Mouse (Mus musculus) T-helper 1 cell (primary cell): ENCODE results near the gene Pcsk6.

ENCODE experiments used
- in situ Hi-C: fragments of 300-600 bp; cut with MboI, MseI; formaldehyde crosslinking; loops from one replicate; pipeline ENCODE4 v1.15.1; 2025; ENCODE audit warnings: high pct_unique_total_duplicates

Pcsk6 gene

DNA sequence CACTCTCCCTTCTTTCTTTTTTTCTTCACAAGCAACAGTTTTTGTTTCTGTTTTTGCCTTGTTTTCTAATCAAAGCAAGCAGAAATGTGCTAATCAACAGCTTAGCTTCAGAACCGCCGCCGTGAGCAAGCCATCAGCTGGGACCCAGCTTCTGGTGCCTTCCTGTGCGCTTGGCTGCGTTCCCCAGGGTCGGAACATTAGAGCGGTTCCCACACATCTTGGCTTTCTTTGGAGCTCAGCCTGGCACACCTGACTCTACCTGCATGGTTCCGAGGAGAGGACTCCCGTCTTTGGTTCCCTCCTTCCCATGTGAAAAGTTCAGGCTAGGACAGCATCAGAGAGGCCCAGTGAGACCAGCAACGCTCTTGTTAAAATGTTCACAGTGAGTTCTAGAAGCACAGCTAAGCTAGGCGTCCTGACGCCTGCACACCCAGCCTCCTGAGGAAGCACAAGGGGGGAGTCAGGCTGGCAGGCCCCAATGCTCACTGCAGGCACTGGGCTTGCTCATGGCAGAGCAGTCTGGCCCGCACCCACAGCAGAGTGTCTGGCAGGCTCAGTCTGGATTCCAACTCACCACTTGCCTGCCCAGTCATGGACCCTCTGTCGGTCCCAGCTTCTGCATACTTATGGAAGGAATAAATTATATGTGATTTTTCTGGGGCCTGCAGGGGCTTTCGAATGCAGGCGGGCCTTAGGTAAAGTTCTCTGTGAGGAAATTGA lies 139.7 kb downstream of the Pcsk6 start:
- in situ Hi-C loops: no loop called here

DNA sequence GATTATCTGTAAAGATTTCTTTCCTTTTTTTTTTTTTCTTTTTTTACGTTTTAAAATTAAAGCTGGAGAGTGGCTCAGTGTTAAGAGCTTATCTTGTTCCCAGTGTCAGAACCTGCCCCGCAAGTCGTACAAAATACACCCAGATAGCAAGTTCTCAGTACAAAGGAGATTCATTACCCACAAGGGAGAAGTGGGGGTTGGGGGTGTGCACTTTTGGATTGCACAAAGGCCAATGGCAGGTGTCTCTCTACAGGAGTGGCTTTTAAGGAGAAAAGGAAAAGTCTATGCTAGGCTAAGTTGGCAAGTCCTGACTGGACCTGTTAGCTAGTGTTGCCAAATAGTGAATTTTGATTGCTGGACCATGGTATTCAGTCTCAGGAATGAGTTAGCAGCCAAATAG lies 140.3 kb downstream of the Pcsk6 start:
- in situ Hi-C loops: no loop called here

- in situ Hi-C loops: no loop called here
Observed at GRCm38 (mm10) chr7:66003447-66003846, 141.9 kb downstream of the Pcsk6 start.

- in situ Hi-C loops: no loop called here
Observed at GRCm38 (mm10) chr7:66003865-66004638, 142.5 kb downstream of the Pcsk6 start.

GRCm38 (mm10) chr7:66005066-66005465 lies 143.5 kb downstream of the Pcsk6 start:
- in situ Hi-C loops: no loop called here

DNA sequence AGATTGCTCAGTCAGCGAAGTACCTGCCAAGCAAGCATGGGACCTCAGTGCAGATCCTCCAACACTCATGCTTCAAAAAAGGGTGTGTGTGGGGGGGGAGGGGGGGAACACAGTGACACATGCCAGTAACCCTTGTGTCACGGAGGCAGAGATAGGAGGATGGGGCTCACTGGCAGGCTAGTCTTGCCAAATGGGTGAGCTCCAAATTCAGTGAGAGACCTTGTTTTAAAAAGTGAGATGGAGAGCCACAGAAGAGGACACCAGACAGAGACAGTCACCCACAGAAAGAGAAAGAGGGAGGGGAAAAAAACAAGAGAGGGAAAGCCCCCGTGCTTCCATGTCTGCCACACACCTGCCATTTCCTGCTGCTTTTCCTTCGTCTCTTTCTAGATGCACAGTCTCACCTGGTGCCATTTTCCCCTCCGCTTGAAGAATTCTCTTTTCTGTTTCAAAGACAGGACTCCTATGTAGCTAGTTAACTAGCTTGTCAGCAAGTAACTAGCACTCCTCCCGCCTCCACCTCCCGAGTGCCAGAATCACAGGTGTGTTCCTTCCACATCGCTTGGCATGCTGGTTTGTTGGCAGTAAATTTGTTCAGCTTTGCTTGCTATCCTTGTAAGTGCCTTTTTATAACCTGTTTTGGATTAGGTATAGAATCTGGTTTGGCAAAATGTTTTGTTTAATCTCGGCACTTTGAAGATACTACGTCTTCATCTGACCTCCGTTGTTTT lies 146.8 kb downstream of the Pcsk6 start:
- in situ Hi-C loops: no loop called here

DNA sequence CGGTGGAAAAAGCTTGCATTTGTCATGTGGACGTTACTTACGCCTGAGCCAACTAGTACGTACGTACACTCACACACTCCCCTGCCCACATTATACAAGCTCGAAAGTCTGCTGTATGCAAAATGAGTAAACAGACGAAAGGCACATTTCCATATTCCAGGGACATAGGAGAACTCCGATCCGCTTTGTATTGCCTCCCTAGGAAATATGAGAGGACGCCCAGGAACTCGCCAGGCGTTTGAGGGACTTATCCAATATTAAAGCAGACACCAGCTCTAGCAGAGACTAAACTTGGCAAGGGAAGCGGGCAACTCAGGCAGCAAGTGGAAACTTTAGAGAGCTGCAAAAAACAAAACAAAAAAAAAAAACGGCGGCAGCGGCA lies 147.3 kb downstream of the Pcsk6 start:
- in situ Hi-C loops: no loop called here

GRCm38 (mm10) chr7:66010518-66010917 lies 149.0 kb downstream of the Pcsk6 start:
- in situ Hi-C loops: loop anchor here (10.0 kb wide), 1 partner anchor 1864 kb away; no protein-coding TSS in a partner anchor

DNA sequence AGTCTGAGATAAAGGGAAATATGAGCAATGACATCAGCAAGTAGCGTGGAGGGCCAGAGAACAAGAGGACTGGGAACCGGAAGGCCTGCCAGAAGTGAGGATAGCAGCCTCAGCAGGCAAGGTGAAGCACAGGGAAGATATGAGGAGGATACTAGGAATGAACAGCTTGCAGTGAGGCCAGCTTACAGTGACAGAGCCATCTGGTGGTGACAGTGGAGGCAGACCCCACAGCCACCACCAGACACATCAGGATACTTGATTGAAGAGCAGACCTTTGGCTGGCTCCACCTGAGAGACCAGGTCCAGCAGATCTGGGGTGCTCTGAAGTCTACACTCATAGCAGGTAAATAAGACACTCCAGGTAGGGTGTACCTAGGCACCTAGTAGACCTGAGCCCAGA lies 166.2 kb downstream of the Pcsk6 start:
- in situ Hi-C loops: no loop called here

GRCm38 (mm10) chr7:66028766-66029512 lies 167.4 kb downstream of the Pcsk6 start:
- in situ Hi-C loops: no loop called here

GRCm38 (mm10) chr7:66036809-66037208 lies 175.3 kb downstream of the Pcsk6 start:
- in situ Hi-C loops: no loop called here

GRCm38 (mm10) chr7:66038261-66038660 lies 176.7 kb downstream of the Pcsk6 start:
- in situ Hi-C loops: no loop called here

DNA sequence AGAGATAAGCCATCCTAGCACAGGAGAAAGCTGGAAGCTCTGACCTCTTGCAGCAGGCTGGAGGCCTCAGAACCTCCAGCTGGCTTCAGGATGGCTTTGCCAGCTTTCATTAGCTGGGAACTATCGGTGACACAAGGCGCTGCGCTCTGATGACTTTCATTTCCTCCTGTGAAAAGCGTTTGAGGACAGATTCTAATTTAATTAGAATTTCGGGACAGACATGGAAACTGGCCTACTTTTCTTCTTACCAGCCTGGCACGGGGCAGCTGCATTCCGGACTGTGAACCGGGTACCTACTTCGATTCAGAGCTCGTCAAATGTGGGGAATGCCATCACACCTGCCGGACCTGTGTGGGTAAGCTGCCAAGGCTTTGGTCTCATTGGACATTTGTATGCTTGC lies 177.2 kb downstream of the Pcsk6 start:
- in situ Hi-C loops: no loop called here

- in situ Hi-C loops: no loop called here
Observed at GRCm38 (mm10) chr7:66040026-66040814, 178.7 kb downstream of the Pcsk6 start.

GRCm38 (mm10) chr7:66043552-66044459 lies 182.3 kb downstream of the Pcsk6 start, which contains the start of gene Gm45213:
Gm45213 (plus strand) TSS chr7:66043602.
- in situ Hi-C loops: no loop called here

GRCm38 (mm10) chr7:66044617-66045016 lies 183.1 kb downstream of the Pcsk6 start:
- in situ Hi-C loops: no loop called here

DNA sequence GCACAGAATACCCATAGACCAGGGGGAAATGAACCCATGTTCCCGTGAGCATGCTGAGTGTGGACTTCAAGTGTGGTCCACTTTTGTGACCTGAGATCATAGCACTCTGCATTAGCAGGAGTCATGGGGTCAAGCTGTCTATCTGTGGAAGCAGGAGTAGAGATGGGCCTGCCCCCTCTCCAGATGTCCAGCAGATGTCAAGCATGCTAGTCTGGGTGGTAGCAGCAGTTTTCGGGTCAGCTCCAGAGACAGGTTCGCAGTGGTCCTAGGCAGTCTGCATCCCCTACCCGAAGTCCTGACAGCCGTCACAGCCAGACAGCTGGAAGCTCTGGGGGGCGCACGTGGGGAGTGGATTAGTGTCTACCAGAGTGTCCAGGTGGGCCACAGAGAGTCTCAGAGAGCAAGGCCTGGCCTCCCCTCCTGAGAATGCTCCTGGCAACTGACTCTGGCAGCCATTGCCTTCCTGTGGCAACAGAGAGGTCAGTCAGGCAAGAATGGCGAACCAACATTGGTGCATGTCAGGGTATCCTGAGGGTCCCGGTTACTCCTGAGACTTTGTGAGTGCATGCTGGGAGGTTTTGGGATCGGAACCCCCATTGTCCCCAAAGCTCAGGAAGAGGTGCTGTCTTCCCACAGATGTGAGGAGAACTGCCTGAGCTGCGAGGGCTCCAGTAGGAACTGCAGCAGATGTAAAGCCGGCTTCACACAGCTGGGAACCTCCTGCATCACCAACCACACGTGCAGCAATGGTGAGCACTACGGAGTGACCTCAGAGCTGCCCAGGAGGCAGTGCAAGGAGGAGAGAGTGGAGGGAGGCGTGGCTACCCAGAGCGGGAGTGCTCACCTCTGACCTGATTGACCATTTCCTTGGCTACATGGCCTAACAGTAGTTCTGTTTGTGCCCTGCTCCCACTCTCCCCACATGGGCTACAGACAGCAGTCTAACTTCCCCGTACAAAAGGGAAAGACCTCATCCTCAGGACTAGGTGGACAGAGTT lies 185.7 kb downstream of the Pcsk6 start:
- in situ Hi-C loops: no loop called here

- in situ Hi-C loops: no loop called here
Observed at GRCm38 (mm10) chr7:66047975-66048374, 186.4 kb downstream of the Pcsk6 start.
